Mouse (Mus musculus) small intestine, adult 2 months (tissue): ENCODE results near the gene Slc4a1ap.

Experiments
- CTCF ChIP-seq: fragments of 200-500 bp; IDR thresholded peaks from 2 replicates; pipeline ENCODE4 v1.5.1; 2012; ENCODE audit warnings: low read depth, mild to moderate bottlenecking, control low read depth, inconsistent platforms, low read length, moderate library complexity, mixed read lengths; ENCODE audit not compliant: insufficient replicate concordance, insufficient read length; ENCODE audit errors: extremely low read depth
- POLR2A ChIP-seq: fragments of 200-500 bp; IDR thresholded peaks from 2 replicates; pipeline ENCODE4 v1.6.1; 2012; ENCODE audit warnings: low read depth, mild to moderate bottlenecking, control low read depth, inconsistent platforms, low read length, moderate library complexity

- no peak for TF ChIP-seq CTCF
- no peak for TF ChIP-seq POLR2A
Observed at GRCm38 (mm10) chr5:31588016-31588415, 61.2 kb downstream of the Slc4a1ap start.
